Mouse (Mus musculus): ENCODE data around the gene Crybg1. TPM values are rescaled to one million over a fixed set of nuclear protein-coding genes. Genes with fewer than 3 reads are reported as not detected.
"Not testable (repeated sequence)": the region's sequence is repeated elsewhere in the genome, so short reads cannot be mapped to it uniquely, and the experiment has no call there.

Gene Crybg1
- polyA plus RNA-seq, 1 experiment from 2014 or later, result 0.83 TPM

GRCm38 (mm10) chr10:43980742-43981141, 167.9 kb downstream of the Crybg1 start:
- 92% methylated on average over 3 of the region's 3 CpGs for WGBS

DNA sequence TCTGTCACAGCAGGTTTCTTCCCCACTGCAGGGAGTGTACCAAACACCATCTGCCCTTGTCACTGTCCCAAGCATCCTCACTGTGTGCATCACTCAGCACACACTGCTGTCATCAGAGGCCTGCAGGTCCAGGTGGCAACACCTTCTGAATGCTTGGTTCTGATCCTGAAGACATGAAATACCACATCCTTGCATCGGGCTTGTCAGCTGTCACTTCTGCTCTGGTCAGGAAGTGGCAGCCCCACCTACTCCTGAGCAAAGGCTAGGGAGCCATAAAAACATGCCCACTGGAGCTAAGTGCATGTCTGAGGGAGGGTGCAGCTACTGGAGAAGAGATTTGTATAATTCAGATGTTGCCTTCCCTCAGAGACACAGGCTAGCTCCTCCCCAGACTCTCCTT, 168.6 kb downstream of the Crybg1 start:
- H3K4me1 ChIP-seq, result no peaks in the 10 kb centered on the region
- no peaks in the 10 kb centered on the region for H3K27me3 ChIP-seq (replicated peaks; ENCODE audit: low read depth, poor library complexity, severe bottlenecking)
- H3K9me3 ChIP-seq, result no peaks in the 10 kb centered on the region
- DNase-seq (ENCODE audit: low spot score), result no peak
- no peak overlapping the region for H3K27ac ChIP-seq (replicated peaks)
- 74% methylated on average over 1 of the region's 1 CpGs for WGBS
- no peaks in the 10 kb centered on the region for H3K36me3 ChIP-seq (replicated peaks)
- no peak overlapping the region for H3K4me3 ChIP-seq

More at GRCm38 (mm10) chr10:43980742-43981141, 167.9 kb downstream of the Crybg1 start:
- not testable (repeated sequence) for H3K27ac ChIP-seq (replicated peaks); DNase-seq (ENCODE audit: low spot score); H3K4me1 ChIP-seq; H3K9me3 ChIP-seq; H3K4me3 ChIP-seq; H3K27me3 ChIP-seq (replicated peaks; ENCODE audit: low read depth, poor library complexity, severe bottlenecking); H3K36me3 ChIP-seq (replicated peaks)

DNA sequence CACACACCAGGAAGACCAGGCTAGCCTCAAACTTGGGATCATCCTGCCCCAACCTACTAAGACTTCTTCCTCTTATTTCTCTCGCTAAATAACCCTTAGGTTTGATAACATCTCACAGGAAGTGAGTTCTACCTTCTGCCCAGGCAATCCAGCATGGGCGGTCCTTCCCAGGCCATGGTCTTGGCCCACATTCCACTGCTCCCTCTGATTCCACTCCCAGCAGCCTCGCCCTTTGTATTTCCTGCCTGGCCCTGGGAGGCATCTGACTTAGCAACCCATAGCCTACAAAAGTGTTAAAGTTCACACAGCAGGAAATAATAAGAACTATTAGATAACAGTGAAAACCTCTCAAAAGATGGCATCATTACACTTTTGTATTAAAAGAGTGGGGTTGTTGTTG, 171.3 kb downstream of the Crybg1 start:
- H3K4me1 ChIP-seq, result no peaks in the 10 kb centered on the region
- WGBS, result 60% methylated on average over 3 of the region's 3 CpGs
- no peaks in the 10 kb centered on the region for H3K27me3 ChIP-seq (replicated peaks; ENCODE audit: low read depth, poor library complexity, severe bottlenecking)
- no peaks in the 10 kb centered on the region for H3K9me3 ChIP-seq
- H3K27ac ChIP-seq (replicated peaks), result no peak overlapping the region
- no peaks in the 10 kb centered on the region for H3K36me3 ChIP-seq (replicated peaks)
- DNase-seq (ENCODE audit: low spot score), result no peak
- H3K4me3 ChIP-seq, result no peak overlapping the region

DNA sequence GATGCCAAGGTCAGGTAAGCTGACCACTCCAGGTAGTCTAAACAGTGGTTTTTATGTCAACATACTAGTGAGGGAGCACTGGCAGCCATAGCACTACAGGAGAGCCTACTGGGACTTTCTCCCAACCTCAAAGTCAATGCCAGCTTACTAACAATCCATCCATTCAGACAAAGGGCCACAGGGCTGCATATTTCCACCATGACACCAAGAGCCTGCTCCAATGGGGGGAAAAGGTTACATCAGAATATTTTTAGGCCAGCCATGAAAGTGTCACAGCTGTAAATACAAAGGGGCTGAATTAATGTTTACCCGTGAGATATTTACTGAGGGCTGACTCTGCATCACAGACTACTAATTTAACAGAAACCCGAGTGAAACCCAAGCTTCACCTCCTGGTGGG, 175.4 kb downstream of the Crybg1 start:
- no peaks in the 10 kb centered on the region for H3K4me1 ChIP-seq
- H3K9me3 ChIP-seq, result no peaks in the 10 kb centered on the region
- H3K4me3 ChIP-seq, result no peak overlapping the region
- no peaks in the 10 kb centered on the region for H3K27me3 ChIP-seq (replicated peaks; ENCODE audit: low read depth, poor library complexity, severe bottlenecking)
- WGBS, result 73% methylated on average over 2 of the region's 2 CpGs
- no peak for DNase-seq (ENCODE audit: low spot score)
- no peak overlapping the region for H3K27ac ChIP-seq (replicated peaks)
- no peaks in the 10 kb centered on the region for H3K36me3 ChIP-seq (replicated peaks)

GRCm38 (mm10) chr10:43964943-43965342, 183.7 kb downstream of the Crybg1 start:
- H3K4me3 ChIP-seq, result no peak overlapping the region
- 69% methylated on average over 2 of the region's 2 CpGs for WGBS
- no peak for DNase-seq (ENCODE audit: low spot score)

GRCm38 (mm10) chr10:43953942-43954341, 194.7 kb downstream of the Crybg1 start:
- Histone ChIP-seq H3K27ac (replicated peaks) (no peak overlapping the region), H3K4me1 (no peaks in the 10 kb centered on the region), H3K4me3 (no peak overlapping the region), H3K36me3 (replicated peaks) (0 out of 2 replicates have a peak, but pooled peaks cover 5% of the 10 kb centered on the region), H3K27me3 (replicated peaks; ENCODE audit: low read depth, poor library complexity, severe bottlenecking) (no peaks in the 10 kb centered on the region), H3K9me3 (no peaks in the 10 kb centered on the region)
- peak; percentile 74 for DNase-seq (ENCODE audit: low spot score)

More at GRCm38 (mm10) chr10:43964943-43965342, 183.7 kb downstream of the Crybg1 start:
- peaks cover 11% of the 10 kb centered on the region; the same call in 1 of the 2 replicates for H3K4me1 ChIP-seq
- no peaks in the 10 kb centered on the region for H3K9me3 ChIP-seq
- no peaks in the 10 kb centered on the region for H3K27me3 ChIP-seq (replicated peaks; ENCODE audit: low read depth, poor library complexity, severe bottlenecking)
- no peak overlapping the region for H3K27ac ChIP-seq (replicated peaks)
- no peaks in the 10 kb centered on the region for H3K36me3 ChIP-seq (replicated peaks)

DNA sequence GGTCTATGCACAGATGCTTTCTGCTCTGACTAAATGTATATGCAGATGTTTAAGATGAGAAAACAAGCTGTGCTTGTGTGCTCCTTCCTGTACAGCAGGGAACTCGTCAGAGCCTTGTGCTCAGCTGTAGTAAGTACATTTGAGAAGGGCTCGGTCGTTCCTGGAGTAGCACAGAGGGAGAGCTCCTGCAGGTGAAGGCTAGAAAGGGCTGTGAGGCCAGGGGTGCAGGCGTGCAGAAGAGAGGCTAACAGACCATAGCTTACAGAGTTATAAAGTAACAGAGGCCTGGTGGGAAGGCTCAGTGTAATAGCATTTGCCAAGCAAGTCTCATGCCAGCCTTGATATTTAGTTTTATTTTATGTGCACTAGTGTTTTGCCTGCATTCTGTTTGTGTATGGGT, 203.2 kb downstream of the Crybg1 start:
- H3K36me3 ChIP-seq (replicated peaks), result peaks cover 26% of the 10 kb centered on the region
- H3K4me3 ChIP-seq, result no peak overlapping the region
- H3K9me3 ChIP-seq, result no peaks in the 10 kb centered on the region
- WGBS, result 85% methylated on average over 4 of the region's 4 CpGs
- DNase-seq (ENCODE audit: low spot score), result no peak
- H3K4me1 ChIP-seq, result peaks cover 7% of the 10 kb centered on the region
- H3K27ac ChIP-seq (replicated peaks), result no peak overlapping the region
- no peaks in the 10 kb centered on the region for H3K27me3 ChIP-seq (replicated peaks; ENCODE audit: low read depth, poor library complexity, severe bottlenecking)

- no peak overlapping the region for H3K27ac ChIP-seq (replicated peaks)
- H3K27me3 ChIP-seq (replicated peaks; ENCODE audit: low read depth, poor library complexity, severe bottlenecking), result no peaks in the 10 kb centered on the region
- peaks cover 7% of the 10 kb centered on the region for H3K4me1 ChIP-seq
- DNase-seq (ENCODE audit: low spot score), result no peak
- no peaks in the 10 kb centered on the region for H3K9me3 ChIP-seq
- 81% methylated on average over 4 of the region's 4 CpGs for WGBS
- no peak overlapping the region for H3K4me3 ChIP-seq
- peaks cover 32% of the 10 kb centered on the region for H3K36me3 ChIP-seq (replicated peaks)
Measured at GRCm38 (mm10) chr10:43943736-43944135, 204.9 kb downstream of the Crybg1 start.

GRCm38 (mm10) chr10:43939136-43939662, 209.5 kb downstream of the Crybg1 start:
- Histone ChIP-seq H3K4me1 (peaks cover 7% of the 10 kb centered on the region), H3K4me3 (no peak overlapping the region), H3K36me3 (replicated peaks) (peaks cover 34% of the 10 kb centered on the region), H3K27ac (replicated peaks) (0 out of 2 replicates have a peak overlapping the region, but pooled peaks have one; percentile 19), H3K9me3 (no peaks in the 10 kb centered on the region), H3K27me3 (replicated peaks; ENCODE audit: low read depth, poor library complexity, severe bottlenecking) (no peaks in the 10 kb centered on the region)
- WGBS, result 79% methylated on average over 6 of the region's 6 CpGs
- DNase-seq (ENCODE audit: low spot score), result no peak

- no peaks in the 10 kb centered on the region for H3K27me3 ChIP-seq (replicated peaks; ENCODE audit: low read depth, poor library complexity, severe bottlenecking)
- WGBS, result 87% methylated on average over 5 of the region's 5 CpGs
- H3K4me1 ChIP-seq, result no peaks in the 10 kb centered on the region
Measured at GRCm38 (mm10) chr10:43928596-43928995, 220.1 kb downstream of the Crybg1 start.

GRCm38 (mm10) chr10:43927736-43928135, 220.9 kb downstream of the Crybg1 start:
- DNase-seq (ENCODE audit: low spot score), result no peak
- Histone ChIP-seq H3K27me3 (replicated peaks; ENCODE audit: low read depth, poor library complexity, severe bottlenecking) (no peaks in the 10 kb centered on the region), H3K36me3 (replicated peaks) (peaks cover 59% of the 10 kb centered on the region), H3K4me3 (no peak overlapping the region), H3K4me1 (no peaks in the 10 kb centered on the region), H3K9me3 (no peaks in the 10 kb centered on the region), H3K27ac (replicated peaks) (no peak overlapping the region)
- 82% methylated on average over 8 of the region's 8 CpGs for WGBS

More at GRCm38 (mm10) chr10:43928596-43928995, 220.1 kb downstream of the Crybg1 start:
- Histone ChIP-seq H3K4me3 (no peak overlapping the region), H3K9me3 (no peaks in the 10 kb centered on the region), H3K36me3 (replicated peaks) (peaks cover 59% of the 10 kb centered on the region), H3K27ac (replicated peaks) (no peak overlapping the region)
- no peak for DNase-seq (ENCODE audit: low spot score)

GRCm38 (mm10) chr10:43925776-43926175, 222.9 kb downstream of the Crybg1 start:
- H3K36me3 ChIP-seq (replicated peaks), result peaks cover 50% of the 10 kb centered on the region
- DNase-seq (ENCODE audit: low spot score); H3K4me1 ChIP-seq; H3K27ac ChIP-seq (replicated peaks); H3K4me3 ChIP-seq; H3K9me3 ChIP-seq; H3K27me3 ChIP-seq (replicated peaks; ENCODE audit: low read depth, poor library complexity, severe bottlenecking): not testable (repeated sequence)
- 90% methylated on average over 9 of the region's 9 CpGs for WGBS

- WGBS, result 96% methylated on average over 3 of the region's 3 CpGs
- H3K4me1 ChIP-seq, result no peaks in the 10 kb centered on the region
Measured at GRCm38 (mm10) chr10:43923096-43923495, 225.6 kb downstream of the Crybg1 start.

More at GRCm38 (mm10) chr10:43923096-43923495, 225.6 kb downstream of the Crybg1 start:
- no peaks in the 10 kb centered on the region for H3K27me3 ChIP-seq (replicated peaks; ENCODE audit: low read depth, poor library complexity, severe bottlenecking)
- no peak for DNase-seq (ENCODE audit: low spot score)
- no peak overlapping the region for H3K27ac ChIP-seq (replicated peaks)
- peaks cover 30% of the 10 kb centered on the region for H3K36me3 ChIP-seq (replicated peaks)
- H3K4me3 ChIP-seq, result no peak overlapping the region
- no peaks in the 10 kb centered on the region for H3K9me3 ChIP-seq

Data from embryonic facial prominence, embryonic 10.5 days (tissue).